Mouse (Mus musculus) heart, embryonic 11.5 days (tissue): ENCODE data around the gene Acacb. TPM values are rescaled to one million over a fixed set of nuclear protein-coding genes. Genes with fewer than 3 reads are reported as not detected.

Experiments
- ATAC-seq: fragments of 200-750 bp; cut with Nextera tagmentation; replicated peaks from 2 replicates; pipeline ENCODE4 v1.8.0; 2017; ENCODE audit warnings: moderate library complexity; ENCODE audit not compliant: insufficient number of reproducible peaks, low FRiP score, low TSS enrichment
- H3K27ac ChIP-seq: fragments of 300-500 bp; sonication (generic); 2 replicates; pipeline ENCODE4 v1.5.1; 2014; ENCODE audit warnings: mild to moderate bottlenecking, low read depth, low read length
- H3K27me3 ChIP-seq: fragments of 300-500 bp; sonication (generic); 2 replicates; pipeline ENCODE4 v1.6.1; 2014; ENCODE audit warnings: mild to moderate bottlenecking, low read length, mixed read lengths; ENCODE audit not compliant: control insufficient read depth, insufficient read depth
- H3K36me3 ChIP-seq: fragments of 300-500 bp; sonication (generic); 2 replicates; pipeline ENCODE4 v1.6.1; 2014; ENCODE audit warnings: mild to moderate bottlenecking, low read length, moderate library complexity, mixed read lengths; ENCODE audit not compliant: control insufficient read depth, insufficient read depth
- H3K4me1 ChIP-seq: fragments of 300-500 bp; sonication (generic); 2 replicates; pipeline ENCODE4 v1.6.1; 2014; ENCODE audit warnings: low read length; ENCODE audit not compliant: control insufficient read depth, insufficient read depth
- H3K4me2 ChIP-seq: fragments of 300-500 bp; sonication (generic); 2 replicates; pipeline ENCODE4 v1.6.1; 2014; ENCODE audit warnings: mild to moderate bottlenecking, moderate library complexity
- H3K4me3 ChIP-seq: fragments of 300-500 bp; sonication (generic); 2 replicates; pipeline ENCODE4 v1.5.1; 2014; ENCODE audit warnings: low read depth, low read length
- H3K9ac ChIP-seq: fragments of 300-500 bp; sonication (generic); 2 replicates; pipeline ENCODE4 v1.6.1; 2014; ENCODE audit warnings: mild to moderate bottlenecking, low read depth, low read length, moderate library complexity
- H3K9me3 ChIP-seq: fragments of 300-500 bp; sonication (generic); replicated peaks from 2 replicates; pipeline ENCODE4 v1.6.1; 2016; ENCODE audit warnings: low read length; ENCODE audit not compliant: control insufficient read depth
- WGBS: fragments of 180-500 bp; shearing (Covaris S2); extraction: QIAGEN DNeasy Blood & Tissue Kit; methylation state at CpG from one replicate; pipeline ENCODE4 v1.1.7; 2014; ENCODE audit not compliant: insufficient replicate concordance; 5-methylcytosine and 5-hydroxymethylcytosine counted together
- polyA plus RNA-seq: library from polyadenylated mRNA; unstranded; fragments of >200 nt; fragmentation: Nextera tagmentation; extraction: Ambion mirVana; gene quantifications from 2 replicates; pipeline ENCODE4 v1.2.1, GENCODE M21; 2014

Acacb gene
- polyA plus RNA-seq, 1 experiment from 2014 or later, result 7.6 TPM

GRCm38 (mm10) chr5:114279382-114280143, 133.2 kb downstream of the Acacb start:
- no peak overlapping the region for H3K9ac ChIP-seq
- H3K27me3 ChIP-seq, result peaks cover 40% of the 10 kb centered on the region
- ATAC-seq, result no peak
- no peak overlapping the region for H3K4me2 ChIP-seq
- H3K36me3 ChIP-seq, result no peaks in the 10 kb centered on the region
- H3K4me3 ChIP-seq, result no peak overlapping the region
- 57% methylated on average over 12 of the region's 12 CpGs for WGBS
- H3K9me3 ChIP-seq, result no peaks in the 10 kb centered on the region
- no peak overlapping the region for H3K27ac ChIP-seq
- no peaks in the 10 kb centered on the region for H3K4me1 ChIP-seq

- Histone ChIP-seq H3K27me3 (peaks cover 13% of the 10 kb centered on the region), H3K4me1 (no peaks in the 10 kb centered on the region), H3K4me2 (no peak overlapping the region), H3K4me3 (no peak overlapping the region), H3K9ac (no peak overlapping the region), H3K9me3 (no peaks in the 10 kb centered on the region), H3K27ac (no peak overlapping the region), H3K36me3 (no peaks in the 10 kb centered on the region)
- ATAC-seq, result no peak
- 45% methylated on average over 6 of the region's 6 CpGs for WGBS
Measured at GRCm38 (mm10) chr5:114282346-114282745, 136.0 kb downstream of the Acacb start.

GRCm38 (mm10) chr5:114284604-114285397, 138.5 kb downstream of the Acacb start:
- peaks cover 17% of the 10 kb centered on the region for H3K27me3 ChIP-seq
- H3K4me2 ChIP-seq, result no peak overlapping the region
- H3K9ac ChIP-seq, result no peak overlapping the region
- H3K27ac ChIP-seq, result no peak overlapping the region
- no peak for ATAC-seq
- WGBS, result 78% methylated on average over 13 of the region's 13 CpGs
- H3K4me3 ChIP-seq, result no peak overlapping the region
- no peaks in the 10 kb centered on the region for H3K9me3 ChIP-seq
- no peaks in the 10 kb centered on the region for H3K4me1 ChIP-seq
- H3K36me3 ChIP-seq, result no peaks in the 10 kb centered on the region

GRCm38 (mm10) chr5:114285398-114285700, 139.0 kb downstream of the Acacb start:
- no peaks in the 10 kb centered on the region for H3K9me3 ChIP-seq
- WGBS, result 82% methylated on average over 3 of the region's 3 CpGs
- H3K4me2 ChIP-seq, result no peak overlapping the region

GRCm38 (mm10) chr5:114286102-114286501, 139.8 kb downstream of the Acacb start:
- Histone ChIP-seq H3K27ac (no peak overlapping the region), H3K27me3 (peaks cover 17% of the 10 kb centered on the region), H3K36me3 (no peaks in the 10 kb centered on the region), H3K4me1 (no peaks in the 10 kb centered on the region), H3K9ac (no peak overlapping the region), H3K9me3 (no peaks in the 10 kb centered on the region), H3K4me2 (no peak overlapping the region), H3K4me3 (no peak overlapping the region)
- WGBS, result 67% methylated on average over 4 of the region's 4 CpGs
- ATAC-seq, result no peak

More at GRCm38 (mm10) chr5:114285398-114285700, 139.0 kb downstream of the Acacb start:
- H3K4me1 ChIP-seq, result no peaks in the 10 kb centered on the region
- H3K27ac ChIP-seq, result no peak overlapping the region
- H3K27me3 ChIP-seq, result peaks cover 17% of the 10 kb centered on the region
- no peak overlapping the region for H3K9ac ChIP-seq
- ATAC-seq, result no peak
- no peak overlapping the region for H3K4me3 ChIP-seq
- H3K36me3 ChIP-seq, result no peaks in the 10 kb centered on the region

- H3K9ac ChIP-seq, result no peak overlapping the region
- H3K4me2 ChIP-seq, result no peak overlapping the region
- no peak overlapping the region for H3K4me3 ChIP-seq
- no peak for ATAC-seq
- no peaks in the 10 kb centered on the region for H3K9me3 ChIP-seq
- H3K36me3 ChIP-seq, result no peaks in the 10 kb centered on the region
- H3K4me1 ChIP-seq, result no peaks in the 10 kb centered on the region
- peaks cover 17% of the 10 kb centered on the region for H3K27me3 ChIP-seq
- no peak overlapping the region for H3K27ac ChIP-seq
- 72% methylated on average over 16 of the region's 16 CpGs for WGBS
Measured at GRCm38 (mm10) chr5:114286872-114287571, 140.7 kb downstream of the Acacb start.

- no peak for ATAC-seq
- Histone ChIP-seq H3K9ac (no peak overlapping the region), H3K4me1 (no peaks in the 10 kb centered on the region), H3K27ac (no peak overlapping the region), H3K36me3 (no peaks in the 10 kb centered on the region), H3K4me2 (no peak overlapping the region), H3K9me3 (no peaks in the 10 kb centered on the region), H3K27me3 (peaks cover 17% of the 10 kb centered on the region), H3K4me3 (no peak overlapping the region)
- WGBS, result 74% methylated on average over 5 of the region's 5 CpGs
Measured at GRCm38 (mm10) chr5:114288396-114288795, 142.1 kb downstream of the Acacb start.

- H3K9me3 ChIP-seq, result no peaks in the 10 kb centered on the region
- H3K4me1 ChIP-seq, result no peaks in the 10 kb centered on the region
- H3K27me3 ChIP-seq, result peaks cover 17% of the 10 kb centered on the region
- H3K4me2 ChIP-seq, result no peak within 1 kb of the TSS
- no peak within 1 kb of the TSS for H3K4me3 ChIP-seq
- WGBS, result 30% methylated on average over 13 of the region's 13 CpGs
- H3K9ac ChIP-seq, result no peak within 1 kb of the TSS
- no peak for ATAC-seq
- H3K27ac ChIP-seq, result no peak within 1 kb of the TSS
- no peaks in the 10 kb centered on the region for H3K36me3 ChIP-seq
Measured at GRCm38 (mm10) chr5:114288874-114289273, 142.5 kb downstream of the Acacb start, which contains the start of gene Myo1h. Gene Myo1h, plus strand, starts transcription at chr5:114289166.
